Comparison of ENCODE assay signal across 17 mouse cellular contexts in genomic region chr11:60975097-60975496, GRCm38 (mm10). TPM values are rescaled to one million over a fixed set of nuclear protein-coding genes. Genes with fewer than 3 reads are reported as not detected.
DNase-seq lines count a peak whose midpoint lies in the region; ATAC-seq and TF ChIP-seq lines count a peak whose summit lies in the region.
"Had no signal": no experiment of that assay in that cellular context is flagged by ENCODE, and none has a peak within 500 bp of the region (broad histone marks: within the 10 kb centered on the region; RNA-seq: fewer than 3 reads in every experiment).

No protein-coding gene starts in this region.

- peak; percentile 30 for DNase-seq in embryonic facial prominence, embryonic 14.5 days (ENCODE audit: low spot score)
- no peak for DNase-seq in embryonic facial prominence, embryonic 10.5 days (ENCODE audit: low spot score)
- no peak for DNase-seq in lung, adult 2 months
- peak; percentile 76 for DNase-seq in A20 (ENCODE audit: low read depth, low spot score)
- DNase-seq in thymus, postnatal 10 days (ENCODE audit: low spot score in 2 of 2) = peak; percentile 15 to 16
- no peak for DNase-seq in layer of hippocampus, adult 9-11 months
- DNase-seq: adrenal gland, adult 8-10 months; adrenal gland, postnatal 36 days; cerebellum, adult 2 months; cerebellum, postnatal 10 days; gastrocnemius, postnatal 25 days; heart, postnatal 36 days had no signal

- no peak overlapping the region for H3K4me3 ChIP-seq in embryonic facial prominence, embryonic 14.5 days (ENCODE audit: low read depth, low read length)
- no peak overlapping the region for H3K4me3 ChIP-seq in embryonic facial prominence, embryonic 10.5 days
- H3K4me3 ChIP-seq in lung, embryonic 16.5 days (ENCODE audit: low read length) = no peak overlapping the region
- no peak overlapping the region for H3K4me3 ChIP-seq in lung, adult 2 months (replicated peaks; ENCODE audit: extremely low read depth, low read depth, low read length)
- H3K4me3 ChIP-seq: forebrain, embryonic 15.5 days; heart, embryonic 13.5 days had no signal

- H3K4me2 ChIP-seq in embryonic facial prominence, embryonic 14.5 days (ENCODE audit: low read depth, low read length) = no peak overlapping the region
- H3K4me2 ChIP-seq in lung, embryonic 16.5 days (ENCODE audit: low read depth, low read length) = no peak overlapping the region
- H3K4me2 ChIP-seq: forebrain, embryonic 15.5 days; heart, embryonic 13.5 days had no signal

- WGBS in embryonic facial prominence, embryonic 14.5 days = 62% methylated on average over 11 of the region's 11 CpGs
- WGBS in embryonic facial prominence, embryonic 10.5 days = 73% methylated on average over 11 of the region's 11 CpGs
- WGBS in lung, embryonic 16.5 days = 54% methylated on average over 11 of the region's 11 CpGs
- 50% methylated on average over 11 of the region's 11 CpGs for WGBS in lung, adult 2 months

- no peaks in the 10 kb centered on the region for H3K9me3 ChIP-seq in embryonic facial prominence, embryonic 14.5 days (ENCODE audit: control insufficient read depth, low read length)
- no peaks in the 10 kb centered on the region for H3K9me3 ChIP-seq in embryonic facial prominence, embryonic 10.5 days
- H3K9me3 ChIP-seq in lung, embryonic 16.5 days (ENCODE audit: control insufficient read depth, low read length) = no peaks in the 10 kb centered on the region
- H3K9me3 ChIP-seq: forebrain, embryonic 15.5 days; heart, embryonic 13.5 days had no signal

- H3K27me3 ChIP-seq in embryonic facial prominence, embryonic 14.5 days (replicated peaks; ENCODE audit: control insufficient read depth, insufficient read depth, low read length) = no peaks in the 10 kb centered on the region
- H3K27me3 ChIP-seq in embryonic facial prominence, embryonic 10.5 days (replicated peaks; ENCODE audit: low read depth, poor library complexity, severe bottlenecking) = no peaks in the 10 kb centered on the region
- no peaks in the 10 kb centered on the region for H3K27me3 ChIP-seq in lung, embryonic 16.5 days (ENCODE audit: control insufficient read depth, insufficient read depth, low read depth, low read length)
- H3K27me3 ChIP-seq: forebrain, embryonic 15.5 days; heart, embryonic 13.5 days had no signal

- ATAC-seq in embryonic facial prominence, embryonic 14.5 days (ENCODE audit: low read depth) = no peak
- 0 out of 2 replicates have a peak, but pooled peaks have one; percentile 38 for ATAC-seq in lung, embryonic 16.5 days (ENCODE audit: low read depth)
- ATAC-seq in CD4-positive, CD25-positive, alpha-beta regulatory T cell, adult 4 months = no peak
- ATAC-seq: forebrain, embryonic 15.5 days; hindbrain, postnatal 0 days had no signal

- H3K27ac ChIP-seq in embryonic facial prominence, embryonic 14.5 days (replicated peaks; ENCODE audit: low read depth, low read length) = no peak overlapping the region
- no peak overlapping the region for H3K27ac ChIP-seq in embryonic facial prominence, embryonic 10.5 days (replicated peaks)
- no peak overlapping the region for H3K27ac ChIP-seq in lung, embryonic 16.5 days (ENCODE audit: low read length)
- H3K27ac ChIP-seq: forebrain, embryonic 15.5 days; heart, embryonic 13.5 days; hindbrain, postnatal 0 days had no signal

- no peak for TF ChIP-seq POLR2A in lung, adult 2 months (IDR thresholded peaks at IDR 0.05; ENCODE audit: borderline replicate concordance, extremely low read depth, low read depth, low read length)

- TF ChIP-seq CTCF in lung, adult 2 months (IDR thresholded peaks at IDR 0.05; ENCODE audit: insufficient read depth, low read length) = no peak

- no peak overlapping the region for H3K9ac ChIP-seq in embryonic facial prominence, embryonic 14.5 days (ENCODE audit: low read depth, low read length)
- no peak overlapping the region for H3K9ac ChIP-seq in lung, embryonic 16.5 days (ENCODE audit: low read length)
- H3K9ac ChIP-seq: forebrain, embryonic 15.5 days; heart, embryonic 13.5 days had no signal

- no peaks in the 10 kb centered on the region for H3K4me1 ChIP-seq in embryonic facial prominence, embryonic 14.5 days (ENCODE audit: control insufficient read depth, insufficient read depth, low read length)
- H3K4me1 ChIP-seq in embryonic facial prominence, embryonic 10.5 days = peaks cover 14% of the 10 kb centered on the region
- no peaks in the 10 kb centered on the region; the same call in 1 of the 2 replicates for H3K4me1 ChIP-seq in lung, embryonic 16.5 days (replicated peaks; ENCODE audit: control insufficient read depth, insufficient read depth, low read length)
- 0 out of 2 replicates have a peak, but pooled peaks cover 3% of the 10 kb centered on the region for H3K4me1 ChIP-seq in lung, adult 2 months (ENCODE audit: control insufficient read depth, insufficient read depth, low read length)
- H3K4me1 ChIP-seq: forebrain, embryonic 15.5 days had no signal

- H3K36me3 ChIP-seq in embryonic facial prominence, embryonic 14.5 days (ENCODE audit: control insufficient read depth, insufficient read depth, low read length) = no peaks in the 10 kb centered on the region
- no peaks in the 10 kb centered on the region for H3K36me3 ChIP-seq in embryonic facial prominence, embryonic 10.5 days (replicated peaks)
- no peaks in the 10 kb centered on the region for H3K36me3 ChIP-seq in lung, embryonic 16.5 days (ENCODE audit: control insufficient read depth, insufficient read depth, low read length)
- H3K36me3 ChIP-seq: forebrain, embryonic 15.5 days; heart, embryonic 13.5 days had no signal

RNA-seq across cellular contexts. Expression of gene Map2k3, which starts 43.3 kb away (rescaled TPM):
- 76.1 and 78.6 TPM in 2 replicates for polyA plus RNA-seq in embryonic facial prominence, embryonic 14.5 days (2014; fragmentation: Nextera tagmentation; extraction: Ambion mirVana)
- polyA plus RNA-seq in embryonic facial prominence, embryonic 10.5 days (2016; fragmentation: Nextera tagmentation; extraction: Ambion mirVana) = 79.7 and 87.1 TPM in 2 replicates
- polyA plus RNA-seq in lung, embryonic 16.5 days (2015; fragmentation: Nextera tagmentation; extraction: Ambion mirVana) = 110 and 114 TPM in 2 replicates
- polyA plus RNA-seq in lung, adult 2 months (2012; rRNA removed) = 29.4 and 48.0 TPM in 2 replicates
- polyA plus RNA-seq in CD4-positive, CD25-positive, alpha-beta regulatory T cell, adult 4 months (2017; shearing (Covaris generic)) = 10 to 100 TPM; 48.1 to 70.2 TPM

RNA-seq across cellular contexts. Expression of gene Kcnj12, which starts 47.3 kb away (rescaled TPM):
- 1.5 and 1.6 TPM in 2 replicates for polyA plus RNA-seq in embryonic facial prominence, embryonic 14.5 days (2014; fragmentation: Nextera tagmentation; extraction: Ambion mirVana)
- polyA plus RNA-seq in embryonic facial prominence, embryonic 10.5 days (2016; fragmentation: Nextera tagmentation; extraction: Ambion mirVana) = 2.2 and 2.5 TPM in 2 replicates
- 0.41 and 0.67 TPM in 2 replicates for polyA plus RNA-seq in lung, embryonic 16.5 days (2015; fragmentation: Nextera tagmentation; extraction: Ambion mirVana)
- polyA plus RNA-seq in lung, adult 2 months (2012; rRNA removed) = 5.3 and 5.8 TPM in 2 replicates
- polyA plus RNA-seq in CD4-positive, CD25-positive, alpha-beta regulatory T cell, adult 4 months (2017; shearing (Covaris generic)) = not detected

Comparison
In these comparisons a context has a peak if more than half of its experiments do, and no peak if none do; other contexts are left out.
1. DNase-seq: peak in embryonic facial prominence, embryonic 14.5 days (single experiment), A20 (single experiment) and thymus, postnatal 10 days (2 of 2); none in embryonic facial prominence, embryonic 10.5 days (single experiment), lung, adult 2 months (single experiment) and layer of hippocampus, adult 9-11 months (single experiment).